Mouse (Mus musculus): ENCODE measurements around the gene Inca1. TPM values are rescaled to one million over a fixed set of nuclear protein-coding genes. Genes with fewer than 3 reads are reported as not detected.

Inca1 gene
- polyA plus RNA-seq, 1 experiment from 2014 or later, result 0.69 TPM

DNA sequence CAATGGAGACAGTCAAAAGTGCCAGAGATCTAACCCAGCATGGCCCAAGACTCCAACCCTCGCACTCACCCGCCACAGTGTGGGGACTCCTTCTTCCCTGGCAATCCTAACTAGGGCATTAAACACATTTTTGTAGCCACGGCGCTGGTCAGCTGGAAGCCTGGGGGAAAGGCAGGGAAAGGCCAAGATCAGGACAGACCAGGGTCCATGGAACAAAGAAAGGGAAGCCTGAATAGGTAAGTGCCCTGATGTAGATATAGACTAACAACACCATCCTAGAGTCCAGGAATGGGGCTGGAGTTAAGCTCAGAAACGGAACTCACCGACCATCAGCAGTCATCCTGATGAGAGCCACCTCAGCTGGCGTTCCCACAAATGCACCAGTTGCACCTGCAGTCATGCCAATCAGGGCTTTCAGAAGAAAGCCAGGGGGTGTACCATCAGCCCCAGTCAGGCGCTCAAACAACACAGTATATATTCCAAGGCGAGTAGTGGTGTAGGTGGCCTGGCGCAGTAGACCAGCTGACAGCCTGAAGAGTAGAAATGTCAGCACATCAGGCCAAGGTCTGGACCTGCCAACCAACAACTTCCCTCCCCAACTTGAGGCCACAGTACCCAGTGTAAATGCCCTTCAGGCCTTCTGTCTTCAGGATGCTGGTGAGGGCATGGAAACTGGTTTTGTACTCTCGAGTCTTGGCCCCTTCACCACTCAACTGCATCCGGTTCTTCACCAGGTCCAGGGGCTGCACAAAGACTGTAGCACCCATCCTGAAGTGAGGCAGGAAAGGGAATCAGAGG is 54.3 kb downstream of the Inca1 start:
- Histone ChIP-seq H3K4me1 (peaks cover 46% of the 10 kb centered on the region), H3K36me3 (replicated peaks) (peaks cover 59% of the 10 kb centered on the region), H3K27ac (replicated peaks) (peak overlapping the region; percentile 93), H3K9me3 (no peaks in the 10 kb centered on the region), H3K4me3 (peak overlapping the region; percentile 84), H3K27me3 (replicated peaks; ENCODE audit: low read depth, poor library complexity, severe bottlenecking) (no peaks in the 10 kb centered on the region)
- WGBS, result 89% methylated on average over 12 of the region's 12 CpGs
- no peak for DNase-seq (ENCODE audit: low spot score)

DNA sequence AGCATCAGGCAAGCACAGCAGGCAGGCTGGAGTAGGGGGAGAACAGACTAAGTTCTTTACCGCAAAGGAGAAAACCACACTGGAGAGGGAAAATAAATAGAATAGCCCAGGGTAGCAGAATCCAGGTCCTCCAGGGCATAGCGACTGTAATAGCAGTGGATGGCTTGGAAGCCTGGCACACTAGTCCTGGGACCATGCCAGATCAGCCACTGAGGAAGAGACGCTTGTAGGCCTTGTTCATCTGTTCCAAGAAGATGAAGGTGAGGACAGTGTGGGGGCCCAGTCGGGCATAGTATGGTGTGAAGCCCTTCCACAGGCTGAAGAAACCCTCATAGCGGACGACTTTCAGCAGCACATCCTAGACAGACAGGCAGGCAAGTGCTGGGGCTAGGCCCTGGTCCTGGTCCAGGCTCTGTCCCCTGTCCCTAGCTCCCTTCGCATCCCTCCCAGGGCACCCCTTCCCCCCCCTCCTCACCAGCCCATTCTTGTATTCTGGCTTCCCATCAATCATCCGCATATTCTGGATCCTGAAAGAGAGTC is 55.3 kb downstream of the Inca1 start:
- no peaks in the 10 kb centered on the region for H3K9me3 ChIP-seq
- H3K36me3 ChIP-seq (replicated peaks), result peaks cover 49% of the 10 kb centered on the region
- peaks cover 38% of the 10 kb centered on the region for H3K4me1 ChIP-seq
- no peak for DNase-seq (ENCODE audit: low spot score)
- H3K4me3 ChIP-seq, result peak overlapping the region; percentile 11; the same call in 1 of the 2 replicates
- H3K27ac ChIP-seq (replicated peaks), result no peak overlapping the region
- H3K27me3 ChIP-seq (replicated peaks; ENCODE audit: low read depth, poor library complexity, severe bottlenecking), result no peaks in the 10 kb centered on the region
- 93% methylated on average over 8 of the region's 8 CpGs for WGBS

DNA sequence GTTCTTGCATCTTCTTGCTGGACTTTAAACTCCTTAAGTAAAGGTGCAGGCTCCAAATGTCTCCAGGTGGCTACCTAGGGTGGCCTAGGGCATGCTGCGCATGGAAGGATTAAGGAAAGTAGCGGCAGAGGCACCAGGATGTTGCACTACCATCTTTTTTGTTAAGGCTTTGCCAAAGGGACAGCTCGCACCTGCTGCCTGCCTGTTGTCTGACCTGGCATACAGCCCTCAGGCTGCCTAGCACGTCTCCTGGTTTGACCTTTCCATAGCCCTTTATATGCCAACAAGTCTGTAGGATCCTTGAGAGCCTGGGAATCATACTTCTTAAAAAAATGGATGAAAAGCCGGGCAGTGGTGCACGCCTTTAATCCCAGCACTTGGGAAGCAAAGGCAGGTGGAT is 56.9 kb downstream of the Inca1 start:
- Histone ChIP-seq H3K27ac (replicated peaks) (no peak overlapping the region), H3K4me3 (0 out of 2 replicates have a peak overlapping the region, but pooled peaks have one; percentile 4), H3K36me3 (replicated peaks) (peaks cover 35% of the 10 kb centered on the region), H3K4me1 (peaks cover 22% of the 10 kb centered on the region), H3K9me3 (no peaks in the 10 kb centered on the region), H3K27me3 (replicated peaks; ENCODE audit: low read depth, poor library complexity, severe bottlenecking) (no peaks in the 10 kb centered on the region)
- 91% methylated on average over 6 of the region's 6 CpGs for WGBS
- no peak for DNase-seq (ENCODE audit: low spot score)

DNA sequence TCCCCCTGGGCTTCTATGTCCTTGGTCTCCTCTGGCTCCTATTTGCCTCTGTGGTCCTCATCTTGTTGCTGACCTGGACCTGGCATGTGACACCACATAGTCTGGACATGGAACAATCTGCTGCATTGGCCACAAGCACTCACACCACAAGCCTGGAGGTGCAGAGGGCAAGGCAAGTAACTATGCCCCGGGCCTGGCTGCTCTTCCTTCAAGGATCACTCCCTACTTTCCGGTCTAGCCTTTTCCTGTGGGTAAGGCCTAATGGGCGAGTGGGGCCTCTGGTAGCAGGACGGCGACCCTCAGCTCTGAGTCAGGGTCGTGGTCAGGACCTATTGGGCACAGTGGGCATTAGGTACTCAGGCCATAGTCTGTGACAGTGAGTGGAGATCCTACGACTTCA is 58.7 kb downstream of the Inca1 start:
- Histone ChIP-seq H3K4me1 (peaks cover 13% of the 10 kb centered on the region), H3K36me3 (replicated peaks) (peaks cover 35% of the 10 kb centered on the region), H3K4me3 (no peak overlapping the region), H3K9me3 (no peaks in the 10 kb centered on the region), H3K27ac (replicated peaks) (no peak overlapping the region), H3K27me3 (replicated peaks; ENCODE audit: low read depth, poor library complexity, severe bottlenecking) (no peaks in the 10 kb centered on the region)
- DNase-seq (ENCODE audit: low spot score), result no peak
- 86% methylated on average over 7 of the region's 7 CpGs for WGBS

DNA sequence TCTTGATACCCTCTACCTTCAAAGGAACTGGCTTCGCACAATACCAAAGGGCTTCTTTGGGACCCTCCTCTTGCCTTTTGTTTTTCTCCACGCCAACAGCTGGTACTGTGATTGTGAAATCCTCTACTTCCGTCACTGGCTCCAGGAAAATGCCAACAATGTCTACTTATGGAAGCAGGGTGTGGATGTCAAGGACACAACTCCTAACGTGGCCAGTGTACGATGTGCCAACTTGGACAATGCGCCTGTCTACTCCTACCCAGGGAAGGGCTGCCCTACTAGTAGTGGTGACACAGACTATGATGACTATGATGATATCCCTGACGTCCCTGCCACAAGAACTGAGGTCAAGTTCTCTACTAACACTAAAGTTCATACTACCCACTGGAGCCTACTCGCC is 60.0 kb downstream of the Inca1 start:
- no peak for DNase-seq (ENCODE audit: low spot score)
- no peaks in the 10 kb centered on the region for H3K9me3 ChIP-seq
- no peaks in the 10 kb centered on the region for H3K4me1 ChIP-seq
- H3K27ac ChIP-seq (replicated peaks), result no peak overlapping the region
- WGBS, result 85% methylated on average over 8 of the region's 8 CpGs
- no peak overlapping the region for H3K4me3 ChIP-seq
- peaks cover 25% of the 10 kb centered on the region for H3K36me3 ChIP-seq (replicated peaks)
- no peaks in the 10 kb centered on the region for H3K27me3 ChIP-seq (replicated peaks; ENCODE audit: low read depth, poor library complexity, severe bottlenecking)

DNA sequence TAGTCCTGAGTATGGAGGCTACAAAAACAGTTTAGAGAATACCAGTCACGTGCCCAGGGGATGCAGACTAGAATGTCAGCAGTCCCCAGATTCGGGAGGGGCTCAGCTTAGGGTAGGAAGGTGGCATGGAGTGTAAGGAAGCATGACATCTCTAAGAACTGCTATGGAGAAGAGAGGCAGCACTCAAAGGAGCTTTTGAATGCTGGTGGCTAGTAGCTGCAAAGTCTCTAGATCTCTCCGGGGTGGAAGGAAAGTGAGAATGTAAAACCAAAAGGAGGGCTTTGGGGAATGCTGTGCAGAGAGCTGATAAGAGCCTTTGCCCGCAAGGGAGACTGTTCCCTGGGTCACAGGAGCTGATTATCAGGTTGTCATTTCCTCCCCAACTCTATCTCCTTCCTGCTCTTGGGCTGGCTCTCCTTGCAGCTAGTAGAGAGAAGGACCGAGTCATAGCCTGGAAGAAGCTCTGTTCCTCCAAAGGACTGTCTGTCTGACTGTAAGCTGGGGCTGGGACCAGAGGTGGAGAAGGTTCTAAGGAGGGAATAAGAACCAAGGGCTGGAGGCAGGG is 61.2 kb downstream of the Inca1 start, which contains the start of gene Gp1ba:
Gene Gp1ba (plus strand): TSS at position 409 of the 565 bp plus-strand sequence.
- Histone ChIP-seq H3K36me3 (replicated peaks) (peaks cover 14% of the 10 kb centered on the region), H3K27me3 (replicated peaks; ENCODE audit: low read depth, poor library complexity, severe bottlenecking) (no peaks in the 10 kb centered on the region), H3K27ac (replicated peaks) (no peak within 1 kb of the TSS), H3K9me3 (no peaks in the 10 kb centered on the region), H3K4me1 (no peaks in the 10 kb centered on the region), H3K4me3 (no peak within 1 kb of the TSS)
- no peak for DNase-seq (ENCODE audit: low spot score)
- WGBS, result 57% methylated on average over 5 of the region's 5 CpGs

Small RNA genes lying within 50 kb of the gene (microRNA-seq; reads per million reads assigned to microRNA genes)
- not detected for gene Mir6925

Other genes with a start within 250 kb of the Inca1 start
- 44.1 TPM in 2 replicates for gene Med11, start 248.2 kb downstream of the Inca1 start, polyA plus RNA-seq (2016; fragmentation: Nextera tagmentation; extraction: Ambion mirVana)
- 0.16 and 0.45 TPM in 2 replicates for gene Zmynd15, start 240.7 kb downstream of the Inca1 start, polyA plus RNA-seq (2016; fragmentation: Nextera tagmentation; extraction: Ambion mirVana)
- gene Cxcl16, start 240.2 kb downstream of the Inca1 start, polyA plus RNA-seq (2016; fragmentation: Nextera tagmentation; extraction: Ambion mirVana), result 0.39 and 0.65 TPM in 2 replicates
- 0.35 and 0.77 TPM in 2 replicates for gene Tm4sf5, start 194.9 kb downstream of the Inca1 start, polyA plus RNA-seq (2016; fragmentation: Nextera tagmentation; extraction: Ambion mirVana)
- gene Vmo1, start 185.5 kb downstream of the Inca1 start, polyA plus RNA-seq (2016; fragmentation: Nextera tagmentation; extraction: Ambion mirVana), result not detected in 2 replicates
- gene Gltpd2, start 181.0 kb downstream of the Inca1 start, polyA plus RNA-seq (2016; fragmentation: Nextera tagmentation; extraction: Ambion mirVana), result 0.43 and 0.44 TPM in 2 replicates
- 1,123 and 1,132 TPM in 2 replicates for gene Psmb6, start 174.8 kb downstream of the Inca1 start, polyA plus RNA-seq (2016; fragmentation: Nextera tagmentation; extraction: Ambion mirVana)
- gene Gm40193, start 167.2 kb downstream of the Inca1 start, polyA plus RNA-seq (2016; fragmentation: Nextera tagmentation; extraction: Ambion mirVana), result not detected in 2 replicates
- 3.2 and 3.7 TPM in 2 replicates for gene Pld2, start 160.1 kb downstream of the Inca1 start, polyA plus RNA-seq (2016; fragmentation: Nextera tagmentation; extraction: Ambion mirVana)
- 14.6 and 15.2 TPM in 2 replicates for gene Mink1, start 137.3 kb downstream of the Inca1 start, polyA plus RNA-seq (2016; fragmentation: Nextera tagmentation; extraction: Ambion mirVana)
- not detected in 2 replicates for gene 4930544D05Rik, start 84.3 kb downstream of the Inca1 start, polyA plus RNA-seq (2016; fragmentation: Nextera tagmentation; extraction: Ambion mirVana)
- not detected in 2 replicates for gene Chrne, start 80.9 kb downstream of the Inca1 start, polyA plus RNA-seq (2016; fragmentation: Nextera tagmentation; extraction: Ambion mirVana)
- gene Gp1ba, start 61.0 kb downstream of the Inca1 start, polyA plus RNA-seq (2016; fragmentation: Nextera tagmentation; extraction: Ambion mirVana), result 0.26 and 0.76 TPM in 2 replicates
- 89.7 and 91.9 TPM in 2 replicates for gene Rnf167, start 52.9 kb downstream of the Inca1 start, polyA plus RNA-seq (2016; fragmentation: Nextera tagmentation; extraction: Ambion mirVana)
- 135 and 137 TPM in 2 replicates for gene Slc25a11, start 52.7 kb downstream of the Inca1 start, polyA plus RNA-seq (2016; fragmentation: Nextera tagmentation; extraction: Ambion mirVana)
- 2,153 and 2,165 TPM in 2 replicates for gene Pfn1, start 45.5 kb downstream of the Inca1 start, polyA plus RNA-seq (2016; fragmentation: Nextera tagmentation; extraction: Ambion mirVana)
- gene Eno3, start 43.0 kb downstream of the Inca1 start, polyA plus RNA-seq (2016; fragmentation: Nextera tagmentation; extraction: Ambion mirVana), result 72.9 and 88.4 TPM in 2 replicates
- gene Spag7, start 30.7 kb downstream of the Inca1 start, polyA plus RNA-seq (2016; fragmentation: Nextera tagmentation; extraction: Ambion mirVana), result 181 and 185 TPM in 2 replicates
- gene Camta2, start 12.1 kb downstream of the Inca1 start, polyA plus RNA-seq (2016; fragmentation: Nextera tagmentation; extraction: Ambion mirVana), result 10.5 and 10.9 TPM in 2 replicates
- 1.6 and 2.0 TPM in 2 replicates for gene Kif1c, start 393 bp upstream of the Inca1 start, polyA plus RNA-seq (2016; fragmentation: Nextera tagmentation; extraction: Ambion mirVana)
- 4.7 and 5.7 TPM in 2 replicates for gene Zfp3, start 64.1 kb upstream of the Inca1 start, polyA plus RNA-seq (2016; fragmentation: Nextera tagmentation; extraction: Ambion mirVana)
- gene Scimp, start 112.4 kb upstream of the Inca1 start, polyA plus RNA-seq (2016; fragmentation: Nextera tagmentation; extraction: Ambion mirVana), result not detected in 2 replicates
- 36.5 and 39.6 TPM in 2 replicates for gene Rabep1, start 144.6 kb upstream of the Inca1 start, polyA plus RNA-seq (2016; fragmentation: Nextera tagmentation; extraction: Ambion mirVana)

All from embryonic facial prominence, embryonic 10.5 days (tissue).